Mouse (Mus musculus) thymus, adult 18-20 months (tissue): ENCODE data around the gene Chrne.
A peak's percentile ranks its signal among the peaks of the same experiment; 100 is the strongest.

Source experiments
- DNase-seq, 2 experiments: peaks; one replicate each; pipeline ENCODE4 v3.0.0; 2022; ENCODE audit warnings: mixed read lengths in 2 of 2

The Chrne gene

DNA sequence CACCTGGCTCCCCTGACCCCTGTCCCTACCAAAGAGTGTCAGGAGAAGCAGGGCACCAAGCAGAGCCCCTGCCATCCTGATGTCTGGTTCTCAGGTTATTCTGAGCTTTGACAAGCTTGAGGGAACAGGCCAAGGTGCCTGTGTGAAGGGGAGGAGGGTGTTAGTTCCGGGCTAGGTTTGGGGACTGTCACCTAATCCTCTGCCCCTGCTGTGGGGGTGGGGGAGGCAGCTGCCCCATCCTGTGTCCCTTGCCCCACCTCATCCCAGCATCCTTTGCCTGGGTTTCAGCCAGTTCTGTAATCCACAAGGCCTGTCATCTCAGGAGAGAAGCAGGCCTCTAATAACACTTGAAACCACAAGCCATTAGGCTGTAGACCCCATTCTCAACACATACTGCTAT lies at the start of gene Chrne:
Gene Chrne (minus strand): TSS at position 116 of the 400 bp plus-strand sequence.
- DNase-seq, result no peak

DNA sequence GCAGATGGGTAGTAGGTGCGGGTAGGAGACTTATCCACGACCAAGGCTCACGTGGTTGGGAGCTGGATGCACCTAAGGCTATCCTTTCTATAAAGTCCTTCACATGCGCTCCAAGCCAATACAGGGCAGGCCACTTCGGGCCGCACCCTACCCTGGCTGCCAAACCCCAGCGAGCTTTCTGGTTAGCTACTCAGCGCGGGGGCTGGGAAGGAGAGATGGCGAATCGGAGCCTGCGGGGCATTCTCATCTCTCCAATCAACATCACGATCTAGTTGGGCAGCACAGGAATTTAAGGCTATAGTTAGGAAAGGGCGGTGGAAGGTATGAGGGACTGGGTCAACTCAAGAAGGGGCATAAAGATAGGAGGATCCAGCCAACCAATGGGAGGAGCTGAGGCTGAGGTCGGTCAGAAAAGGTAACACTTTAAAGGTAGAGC lies 49.3 kb upstream of the Chrne start:
- DNase-seq, result no peak

DNA sequence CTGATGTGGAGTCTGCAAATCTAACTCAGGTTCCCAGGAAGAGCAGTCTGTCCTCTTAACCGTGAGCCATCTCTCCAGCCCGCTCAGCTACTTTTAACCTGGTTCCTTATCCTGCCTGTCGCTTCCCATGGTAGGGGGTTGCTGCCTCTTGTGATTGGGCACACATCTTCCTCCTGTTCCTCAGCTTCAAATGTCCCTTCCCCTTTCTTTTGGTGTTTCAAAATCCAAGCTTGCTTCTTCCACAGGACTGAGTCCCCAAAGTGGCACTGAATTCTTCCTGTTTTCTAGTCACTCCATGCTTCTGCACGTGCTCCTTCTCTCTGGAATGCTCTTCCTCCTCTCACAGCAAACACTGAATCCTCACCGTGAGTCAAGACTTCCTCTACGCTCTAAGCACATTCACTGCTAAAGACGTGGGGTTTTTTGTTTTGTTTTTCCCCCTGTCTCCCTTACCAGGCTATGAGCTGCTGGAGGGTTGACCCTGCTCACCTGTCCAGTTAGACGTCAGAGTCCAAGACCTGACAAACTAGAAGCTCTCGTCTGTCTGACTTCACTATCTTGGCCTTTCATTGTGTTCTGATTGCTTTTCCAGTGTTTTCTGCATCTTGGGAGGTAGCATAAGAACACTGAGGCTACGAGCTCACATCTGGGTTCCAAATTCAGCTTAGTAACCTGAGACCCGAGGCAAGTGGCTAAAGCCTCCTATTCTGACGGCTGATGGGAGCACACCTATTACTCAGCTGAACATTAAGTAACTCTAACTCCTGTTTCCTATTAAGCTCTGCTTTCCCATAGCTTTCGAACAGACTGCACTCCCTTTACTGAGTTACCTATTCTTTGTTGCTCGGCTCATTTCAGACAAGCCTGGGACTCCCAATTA lies 48.5 kb upstream of the Chrne start:
- no peak for DNase-seq

DNA sequence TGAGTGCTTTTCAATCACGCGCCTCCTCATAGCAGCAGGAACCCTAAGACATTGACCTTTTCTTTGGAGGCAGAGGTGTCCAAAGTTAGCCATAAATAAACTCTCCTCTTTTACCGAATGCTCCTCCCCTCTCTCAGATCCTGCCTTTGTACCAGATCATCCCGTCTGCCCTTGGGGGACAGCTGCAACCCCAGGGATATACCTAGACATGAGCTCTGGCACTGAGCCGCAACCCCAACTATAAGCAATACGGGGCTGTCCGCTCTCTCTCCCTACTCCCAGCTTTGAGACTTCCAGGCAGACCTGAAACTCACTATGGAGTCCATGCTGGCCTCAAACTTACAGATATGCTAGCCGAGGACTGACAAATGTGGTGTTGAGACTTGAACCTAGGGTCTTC lies 47.7 kb upstream of the Chrne start:
- DNase-seq, result no peak

DNA sequence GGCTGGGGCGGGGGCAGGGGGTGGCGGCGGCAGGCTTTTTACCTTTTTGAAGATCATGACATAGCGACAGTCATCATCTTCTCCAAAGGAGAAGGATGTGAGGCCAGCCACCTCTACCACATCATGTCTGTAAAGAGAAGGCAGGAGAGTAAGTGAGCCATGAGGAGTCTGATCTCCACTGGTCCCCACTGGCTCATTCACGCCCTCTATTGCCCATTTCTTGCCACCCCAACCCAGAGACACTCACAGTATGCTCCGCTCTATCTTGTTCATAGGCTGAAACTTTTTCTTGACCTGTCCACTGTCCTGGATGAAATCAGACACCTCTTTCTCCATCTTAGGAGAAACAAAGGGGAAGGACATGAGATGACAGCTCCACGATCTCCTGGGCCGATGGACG lies 45.7 kb upstream of the Chrne start:
- DNase-seq, result no peak

DNA sequence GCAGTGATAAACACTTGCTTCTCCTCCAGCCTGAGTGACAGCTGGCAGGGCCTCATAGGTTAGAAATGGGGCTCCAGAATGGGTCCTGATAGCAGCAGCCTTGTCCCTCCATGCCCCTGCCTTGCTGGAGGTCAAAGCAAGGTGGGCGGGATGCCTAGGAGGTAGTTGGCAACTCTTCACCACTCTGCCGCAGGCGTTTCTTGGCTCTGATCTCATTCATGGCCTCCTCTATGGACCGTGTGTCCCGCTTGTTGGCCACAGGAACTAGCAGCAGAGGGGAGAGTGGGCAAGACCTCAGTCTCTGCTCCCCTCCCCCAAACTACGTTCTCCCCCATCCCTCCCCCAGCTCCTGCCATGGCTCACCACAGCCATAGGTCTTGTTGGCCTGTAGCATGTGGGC lies 44.9 kb upstream of the Chrne start:
- no peak for DNase-seq

DNA sequence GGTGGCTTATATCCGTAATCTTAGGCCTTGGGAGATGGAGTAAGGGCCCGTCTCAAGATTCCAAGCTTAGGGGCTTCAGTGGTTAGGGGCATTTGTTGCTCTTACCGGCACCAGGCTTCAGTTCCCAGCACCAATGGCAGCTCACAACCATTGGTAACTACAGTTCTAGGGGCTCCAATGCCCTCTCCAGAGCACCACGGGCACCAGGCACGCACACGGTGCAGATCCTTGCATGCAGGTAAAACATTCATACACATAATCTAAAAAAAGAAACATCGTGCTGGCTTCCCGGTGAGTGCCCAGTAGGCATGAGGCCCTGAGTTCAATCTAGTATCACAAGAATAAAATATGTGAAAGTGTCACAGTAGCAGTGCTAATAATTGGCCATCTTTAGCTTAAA lies 44.1 kb upstream of the Chrne start:
- no peak for DNase-seq

DNA sequence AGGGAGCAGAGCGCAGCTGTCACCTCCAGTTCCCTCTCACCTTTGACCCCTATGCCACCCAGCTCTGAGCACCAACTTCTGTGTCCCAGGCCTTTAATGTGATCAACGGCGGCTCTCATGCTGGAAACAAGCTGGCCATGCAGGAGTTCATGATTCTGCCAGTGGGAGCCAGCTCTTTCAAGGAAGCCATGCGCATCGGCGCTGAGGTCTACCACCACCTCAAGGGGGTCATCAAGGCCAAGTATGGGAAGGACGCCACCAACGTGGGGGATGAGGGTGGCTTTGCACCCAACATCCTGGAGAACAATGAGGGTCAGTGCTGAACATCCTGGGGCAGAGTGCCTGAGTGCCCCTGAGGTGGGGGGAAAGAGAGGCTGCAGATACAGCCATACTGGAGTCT lies 41.6 kb upstream of the Chrne start:
- no peak for DNase-seq

DNA sequence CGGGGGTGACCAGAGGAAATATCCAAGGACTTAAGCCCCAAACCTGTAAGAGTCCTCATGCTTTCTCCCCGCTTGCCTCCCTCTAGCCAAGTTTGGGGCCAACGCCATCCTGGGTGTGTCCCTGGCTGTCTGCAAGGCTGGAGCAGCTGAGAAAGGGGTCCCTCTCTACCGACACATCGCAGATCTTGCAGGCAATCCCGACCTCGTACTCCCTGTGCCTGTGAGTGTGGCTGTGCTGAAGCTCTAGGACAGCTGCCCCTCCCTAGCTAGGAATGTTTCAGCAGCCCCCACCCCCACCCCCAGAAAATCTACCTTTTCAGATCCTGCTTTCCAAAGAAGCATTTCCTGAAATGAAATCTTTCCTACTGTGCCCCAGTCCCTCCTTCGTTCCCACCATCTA lies 39.9 kb upstream of the Chrne start:
- DNase-seq, result no peak

DNA sequence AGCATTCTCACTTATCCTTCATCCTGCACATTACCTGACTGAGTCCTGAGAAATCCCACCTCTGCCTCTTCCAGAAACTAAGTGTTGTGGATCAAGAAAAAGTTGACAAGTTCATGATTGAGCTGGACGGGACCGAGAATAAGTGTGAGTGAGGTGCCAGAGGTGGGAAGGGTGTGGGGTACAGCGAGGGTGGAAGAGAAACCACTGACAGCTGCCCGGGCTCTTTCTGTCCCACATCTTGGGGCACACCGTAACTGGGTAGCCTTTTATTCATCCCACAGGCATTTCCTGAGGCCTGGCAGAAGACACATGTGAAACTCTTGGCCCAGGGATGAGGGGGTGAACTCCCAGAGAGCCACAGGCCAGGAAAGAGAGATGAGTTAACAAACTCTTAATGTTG lies 39.5 kb upstream of the Chrne start:
- DNase-seq, result no peak

DNA sequence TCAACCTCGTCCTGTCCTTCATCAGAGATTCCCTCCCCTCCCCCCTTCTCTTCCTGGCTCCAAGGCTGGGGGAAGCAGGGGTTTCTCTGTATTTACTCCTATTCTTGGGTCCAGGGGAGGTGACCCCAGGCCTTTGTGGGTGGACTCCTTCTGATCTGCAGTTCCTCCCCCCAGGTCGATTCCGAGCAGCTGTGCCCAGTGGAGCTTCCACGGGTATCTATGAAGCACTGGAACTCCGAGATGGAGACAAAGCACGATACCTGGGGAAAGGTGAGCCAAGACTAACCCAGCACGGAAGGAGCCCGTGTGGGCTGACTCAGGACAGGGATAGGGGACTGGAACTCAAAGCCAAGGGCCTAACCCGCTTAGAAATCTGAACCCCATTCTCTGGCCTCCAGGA lies 39.0 kb upstream of the Chrne start:
- DNase-seq, result no peak

DNA sequence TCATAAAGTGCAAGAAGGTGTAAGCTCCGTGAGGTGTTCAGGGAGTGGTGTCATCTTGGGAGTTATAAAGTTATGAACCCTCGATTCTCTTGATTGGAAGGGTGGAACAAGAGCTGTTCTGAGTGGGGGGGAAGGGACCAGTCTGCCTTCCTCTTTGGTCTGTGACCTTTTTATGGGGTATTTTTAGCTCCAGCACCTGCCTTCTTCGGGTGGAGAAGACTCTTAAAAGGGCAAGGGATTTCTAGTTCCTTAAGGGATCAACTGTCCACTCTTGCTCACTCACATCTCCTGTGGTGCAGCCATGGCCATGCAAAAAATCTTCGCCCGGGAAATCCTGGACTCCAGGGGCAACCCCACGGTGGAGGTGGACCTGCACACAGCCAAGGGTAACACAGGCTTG lies 38.6 kb upstream of the Chrne start:
- DNase-seq, result no peak

DNA sequence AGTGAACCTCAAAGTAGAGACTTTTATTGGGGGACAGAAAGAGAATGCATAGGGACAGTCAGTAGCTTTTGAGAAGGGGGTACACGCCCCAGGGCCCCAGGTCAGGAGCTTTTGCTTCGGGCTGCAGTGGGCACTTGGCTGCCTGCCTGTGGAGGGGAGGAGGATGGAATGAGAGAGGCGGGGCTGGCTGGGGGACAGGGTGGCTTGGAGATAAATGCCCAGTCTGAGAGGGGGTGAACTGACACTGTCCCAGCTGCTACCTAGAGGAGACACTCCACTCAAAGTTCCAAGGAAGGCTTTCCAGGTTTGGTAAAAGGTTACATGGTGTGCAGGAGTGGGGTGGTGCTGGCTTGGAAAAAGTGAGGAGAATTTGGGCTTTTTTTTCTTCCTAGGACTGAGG lies 37.9 kb upstream of the Chrne start, which contains the start of gene Eno3:
Gene Eno3 (plus strand): TSS at position 239 of the 400 bp plus-strand sequence.
- DNase-seq, result no peak

DNA sequence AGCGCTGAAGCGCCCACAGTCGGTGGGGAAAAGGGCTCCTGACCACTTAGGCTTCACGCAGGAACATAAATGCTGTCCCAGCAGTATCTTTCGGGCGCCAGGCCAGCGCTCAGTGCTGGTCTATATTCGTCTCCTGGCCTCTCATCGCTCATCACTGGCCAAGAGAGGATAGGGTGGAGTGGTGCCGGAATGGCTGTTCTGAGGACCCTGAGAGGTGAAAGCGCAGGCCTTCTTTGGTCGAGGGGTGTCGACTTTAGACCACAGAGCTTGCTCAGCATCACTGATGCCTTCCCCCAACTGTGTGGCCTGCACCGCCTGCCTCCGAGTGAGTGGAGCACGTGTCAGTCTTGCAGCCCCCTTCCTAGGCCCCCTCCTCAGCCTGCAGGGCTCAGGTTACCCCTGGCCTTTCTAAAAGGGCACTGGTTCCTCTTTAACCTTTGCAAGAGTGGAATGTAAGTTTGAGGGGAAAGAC lies 37.5 kb upstream of the Chrne start:
- no peak for DNase-seq

DNA sequence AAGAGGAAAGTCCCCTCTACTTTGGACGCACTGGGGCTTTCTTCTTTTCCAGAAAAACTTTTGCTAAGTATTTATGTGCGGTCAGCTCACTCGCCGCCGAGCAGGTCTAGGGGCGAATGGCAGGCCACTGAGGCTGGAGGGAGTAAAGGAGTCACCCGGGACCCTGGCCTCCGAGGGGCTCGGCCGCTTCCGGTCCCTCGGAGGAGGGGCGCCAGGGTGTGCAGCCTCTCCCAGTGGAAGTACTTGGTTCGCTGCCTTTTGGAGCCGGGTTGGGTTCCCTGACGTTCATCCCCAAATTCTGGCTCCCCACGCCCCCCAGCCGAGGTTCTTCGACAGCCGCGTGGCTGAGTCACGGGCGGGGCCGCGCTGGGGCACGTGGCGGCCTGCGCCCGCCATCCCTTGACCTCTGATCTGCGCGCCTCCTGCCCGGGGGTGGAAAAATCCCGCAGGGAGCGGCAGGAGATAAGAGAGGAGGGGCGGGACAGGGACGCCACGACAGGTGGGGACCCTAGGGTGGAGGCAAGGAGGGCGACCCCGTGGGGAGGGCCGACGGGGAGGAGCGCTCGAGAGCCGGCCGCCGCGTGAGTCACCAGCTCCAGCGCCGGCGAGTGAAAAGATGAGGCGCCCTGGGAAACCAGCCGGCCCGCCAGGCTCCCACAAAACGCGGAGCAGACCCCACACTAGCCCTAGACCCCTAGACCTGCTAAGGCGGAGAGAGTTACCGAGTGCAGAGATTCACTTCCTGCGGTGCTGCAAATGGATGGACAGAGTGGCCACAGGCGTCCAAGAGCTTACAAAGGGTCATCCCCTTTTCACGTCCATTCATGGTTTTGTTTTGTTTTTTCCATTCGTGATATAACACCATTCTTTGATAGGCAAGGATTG lies 36.8 kb upstream of the Chrne start:
- DNase-seq, result peak; percentile 51 to 68

DNA sequence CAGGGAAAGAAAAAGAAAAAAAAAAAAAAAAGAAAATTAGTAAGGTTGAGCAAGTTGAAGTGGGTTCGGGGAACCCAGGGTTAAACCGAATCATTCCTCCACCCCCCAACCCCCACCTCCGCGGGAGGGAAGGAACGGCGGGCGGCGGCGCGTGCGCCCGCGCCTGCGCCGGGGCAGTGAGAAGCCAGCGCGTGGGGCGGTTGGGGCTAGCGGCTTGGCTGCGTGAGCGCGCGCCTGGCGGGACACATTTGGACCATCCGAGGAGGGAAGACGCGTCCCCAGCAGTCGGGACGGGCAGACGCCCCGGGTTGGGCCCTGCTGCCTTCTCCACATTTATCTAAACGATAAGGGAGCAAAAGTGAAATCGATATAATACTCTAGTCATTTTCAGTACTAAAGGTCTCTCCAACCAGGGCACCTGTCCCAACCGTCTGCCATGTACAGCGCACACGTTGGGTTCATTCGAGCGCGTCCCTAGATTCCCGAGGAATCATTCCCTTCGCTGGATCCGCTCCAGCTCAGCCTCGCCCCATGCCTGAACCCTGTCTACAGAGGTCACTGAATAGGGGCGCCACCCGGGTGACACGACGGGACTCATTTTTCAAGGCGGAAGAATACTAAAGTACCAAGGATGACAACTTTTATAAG lies 36.0 kb upstream of the Chrne start:
- DNase-seq, result peak; percentile 68 to 69

DNA sequence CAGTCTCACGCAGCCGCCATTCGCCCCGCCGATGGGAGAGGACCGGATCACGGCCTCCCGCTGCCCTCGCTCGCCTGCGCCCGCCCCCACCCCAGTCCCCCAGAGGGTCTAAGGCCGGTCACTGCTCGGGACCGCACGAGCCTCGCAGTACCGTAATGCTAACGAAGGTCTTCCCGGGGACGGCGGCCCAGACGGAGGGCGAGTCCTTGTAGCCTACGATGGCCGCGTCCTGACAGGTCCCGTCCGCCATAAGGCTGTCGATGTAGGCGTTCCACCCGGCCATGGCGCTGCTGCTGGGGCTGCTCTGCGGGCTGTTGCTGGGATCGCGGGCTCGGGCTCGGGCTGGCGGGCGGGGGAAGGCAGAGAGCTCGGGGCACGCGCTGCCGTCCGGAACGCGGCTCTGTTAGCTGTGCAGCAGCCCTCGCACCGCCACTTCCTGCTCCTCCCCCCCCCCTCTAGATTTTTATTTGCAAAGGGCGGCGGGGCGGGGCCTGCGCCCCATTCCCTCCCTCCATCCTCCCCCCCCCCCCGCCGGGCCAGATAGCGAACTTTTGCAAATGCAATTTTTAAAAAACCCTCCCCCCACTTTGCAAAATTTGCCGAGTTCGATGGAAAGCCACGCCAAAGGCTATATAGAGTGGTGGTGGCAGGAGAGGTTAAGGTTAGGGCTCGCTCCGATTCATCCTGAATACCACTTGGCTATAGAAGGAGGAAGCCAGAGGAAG lies 35.3 kb upstream of the Chrne start, which contains the start of gene Pfn1:
Gene Pfn1 (minus strand): TSS at position 447 of the 725 bp plus-strand sequence.
- peak; percentile 73 to 80 for DNase-seq

DNA sequence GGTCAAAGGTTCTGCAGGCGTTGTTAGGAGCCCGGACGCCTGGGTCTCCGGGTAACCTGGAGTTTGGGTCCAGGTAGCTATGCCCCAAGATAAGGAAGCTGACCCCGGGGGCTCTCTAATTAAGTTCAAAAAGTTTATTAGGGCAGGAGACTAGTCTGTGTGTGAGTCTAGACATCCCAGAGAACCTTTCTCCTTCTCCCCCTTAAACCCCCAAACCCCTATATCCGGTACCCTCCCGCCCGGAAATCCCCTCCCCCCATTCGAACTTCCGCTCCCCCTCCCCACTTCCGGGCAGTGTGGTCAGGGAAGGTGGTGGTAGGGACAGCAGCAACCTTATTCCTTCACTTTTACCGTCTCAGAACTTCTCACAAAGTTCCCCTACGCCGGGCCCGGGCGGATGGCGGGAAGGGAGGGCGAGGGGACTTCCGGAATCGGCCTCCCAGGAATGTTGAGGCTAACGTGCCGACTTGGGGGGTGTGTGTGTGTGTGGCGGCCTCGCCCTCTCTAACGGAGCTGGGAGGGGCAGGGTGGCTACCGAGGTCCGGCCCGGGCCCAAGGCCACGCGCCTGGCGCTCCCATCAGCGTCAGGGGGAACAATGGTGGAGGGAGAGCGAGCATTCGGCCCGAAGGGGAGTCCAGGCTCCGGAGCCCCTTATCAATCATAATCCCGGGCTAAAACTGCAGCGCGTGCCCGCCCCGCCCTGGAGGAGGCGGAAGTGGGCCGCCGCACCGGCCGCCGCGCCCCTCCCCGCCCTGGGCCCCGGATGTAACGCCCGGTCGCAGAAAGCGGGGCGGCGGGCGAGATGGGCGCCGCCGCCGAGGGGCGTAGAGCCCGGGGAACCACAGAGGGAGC lies 34.6 kb upstream of the Chrne start:
- peak; percentile 59 to 75 for DNase-seq

DNA sequence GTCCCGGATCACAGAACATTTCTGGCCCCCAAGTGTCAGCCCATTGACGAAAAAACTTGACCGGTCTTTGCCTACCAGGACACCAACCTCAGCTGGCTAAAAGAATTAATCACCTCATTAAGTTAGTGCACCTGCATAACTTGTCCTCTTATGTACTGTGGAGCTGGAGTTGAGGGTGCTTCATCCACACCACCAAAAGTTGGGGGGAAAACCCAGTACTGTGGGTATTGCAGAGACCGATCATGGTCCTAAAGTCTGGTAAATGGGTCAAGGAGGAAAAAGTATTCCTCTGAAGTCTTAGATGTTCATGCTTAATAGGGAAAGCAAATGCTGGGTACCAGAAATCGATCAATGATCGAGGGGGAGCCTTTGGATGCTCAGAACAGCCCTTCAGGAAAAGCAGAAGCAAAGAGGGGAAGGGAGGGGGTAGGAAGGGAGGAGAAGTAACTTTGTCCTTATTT lies 33.9 kb upstream of the Chrne start:
- DNase-seq, result no peak

DNA sequence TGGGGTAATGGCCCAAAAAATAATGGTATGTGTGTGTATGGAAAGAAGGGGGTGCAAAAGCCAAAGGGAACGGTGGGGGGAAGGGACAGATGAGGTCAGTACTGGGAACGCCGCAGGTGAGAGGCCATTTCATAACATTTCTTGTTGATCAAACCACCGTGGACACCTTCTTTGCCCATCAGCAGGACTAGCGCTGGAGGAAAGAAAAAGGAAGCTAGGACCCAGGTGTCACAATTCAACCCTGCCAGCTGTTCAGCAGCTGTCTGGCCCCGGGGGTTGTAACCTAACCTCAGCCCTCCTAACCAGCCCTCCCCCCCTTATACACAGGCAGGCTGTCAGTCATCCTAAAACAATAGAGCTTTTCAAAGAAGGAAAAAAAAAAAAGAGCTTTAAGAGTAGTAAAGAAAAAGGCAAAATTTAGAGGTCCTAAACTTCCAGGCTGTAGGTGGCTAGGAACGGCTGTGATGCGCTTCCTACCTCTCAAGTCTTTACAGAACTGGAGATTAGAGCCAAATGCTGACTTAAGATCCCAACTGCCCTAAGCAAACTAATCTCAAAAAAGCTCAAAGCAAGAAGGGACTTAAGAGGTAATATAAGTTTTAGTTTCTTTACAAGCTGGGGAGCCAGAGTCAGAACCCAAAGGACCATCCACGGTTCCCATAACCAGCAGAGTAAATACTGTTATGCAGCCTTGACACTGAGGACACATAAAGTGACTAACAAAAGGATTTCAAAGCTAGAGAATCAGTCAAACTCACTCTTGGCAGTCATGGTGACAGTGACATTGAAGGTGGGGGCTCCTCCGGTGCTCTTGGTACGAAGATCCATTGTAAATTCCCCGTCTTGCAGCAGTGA lies 33.2 kb upstream of the Chrne start:
- peak in 1 of 2 experiments; percentile 66 for DNase-seq
